Mouse (Mus musculus): Measurements from ENCODE around the gene Tapbpl. TPM values are rescaled to one million over a fixed set of nuclear protein-coding genes. Genes with fewer than 3 reads are reported as not detected.
A peak's percentile ranks its signal among the peaks of the same experiment; 100 is the strongest.

The Tapbpl gene
- total and polyA plus RNA-seq, 3 experiments, result 4.1 to 7.4 (median 6.6) TPM

DNA sequence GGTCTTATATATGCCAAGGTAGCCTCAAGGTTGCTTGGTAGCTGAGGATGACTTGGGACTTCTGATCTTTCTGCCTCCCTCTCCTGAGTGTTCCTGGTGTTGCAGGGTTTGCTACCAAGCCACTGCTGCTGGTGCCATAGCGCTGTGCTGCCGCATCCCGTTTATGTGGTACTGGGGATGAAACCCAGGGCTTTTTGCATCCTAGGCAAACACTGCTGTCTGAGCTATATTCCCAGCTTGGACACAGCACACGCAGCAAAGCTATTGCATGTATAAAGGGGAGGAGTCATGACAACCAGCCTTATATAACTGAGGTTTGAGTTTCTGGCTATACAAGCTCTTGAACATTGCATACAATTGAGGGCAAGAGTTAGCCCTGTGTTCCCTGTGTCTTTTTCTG lies 5.8 kb upstream of the Tapbpl start:
- WGBS, result 80% methylated on average over 4 of the region's 4 CpGs
- Histone ChIP-seq H3K4me1 (ENCODE audit: control insufficient read depth, insufficient read depth, low read length) (peaks cover 7% of the 10 kb centered on the region), H3K79me2 (replicated peaks; ENCODE audit: control insufficient read depth, insufficient read depth, low read length) (no peaks in the 10 kb centered on the region), H3K9ac (ENCODE audit: low read depth, low read length) (no peak overlapping the region), H3K27me3 (ENCODE audit: control insufficient read depth, insufficient read depth, low read length) (no peaks in the 10 kb centered on the region), H3K27ac (no peak overlapping the region), H3K36me3 (ENCODE audit: control insufficient read depth, insufficient read depth, low read length) (no peaks in the 10 kb centered on the region), H3K4me3 (no peak overlapping the region)
- DNase-seq, result no peak
- intact Hi-C loops (cut with DNase I), result no loop called here
- TF ChIP-seq CTCF (IDR thresholded peaks at IDR 0.05) (no peak), EP300 (IDR thresholded peaks at IDR 0.05; ENCODE audit: insufficient read depth, low read depth, low read length) (no peak), POLR2A (IDR thresholded peaks at IDR 0.05; ENCODE audit: insufficient read depth, low read depth, low read length) (no peak)

DNA sequence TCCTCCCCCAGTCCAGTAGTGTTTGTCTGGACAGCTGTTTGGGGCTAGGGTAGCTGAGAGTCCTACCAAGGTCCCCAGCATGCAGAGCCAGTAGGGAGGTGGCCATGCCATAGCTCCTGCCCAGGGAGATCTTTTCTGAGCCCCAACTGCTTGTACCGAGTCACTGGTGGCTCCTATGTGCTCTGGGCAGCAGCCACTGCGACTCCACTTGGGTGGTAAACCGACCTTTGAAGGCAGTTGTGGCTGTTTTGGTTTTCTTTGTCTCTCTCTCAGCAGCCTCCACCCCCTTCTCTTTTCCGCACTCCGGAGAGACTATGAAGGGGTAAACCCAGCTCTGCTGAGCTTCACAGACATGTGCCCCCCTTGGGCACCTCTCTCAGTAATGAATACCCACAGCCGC lies 5.1 kb upstream of the Tapbpl start, which contains the start of gene Cd27:
Gene Cd27 (minus strand): TSS at position 229 of the 400 bp plus-strand sequence.
- Histone ChIP-seq H3K27me3 (ENCODE audit: control insufficient read depth, insufficient read depth, low read length) (no peaks in the 10 kb centered on the region), H3K4me3 (no peak within 1 kb of the TSS), H3K4me1 (ENCODE audit: control insufficient read depth, insufficient read depth, low read length) (peaks cover 11% of the 10 kb centered on the region), H3K36me3 (ENCODE audit: control insufficient read depth, insufficient read depth, low read length) (no peaks in the 10 kb centered on the region; the same call in 1 of the 2 replicates), H3K79me2 (replicated peaks; ENCODE audit: control insufficient read depth, insufficient read depth, low read length) (no peaks in the 10 kb centered on the region), H3K27ac (no peak within 1 kb of the TSS), H3K9ac (ENCODE audit: low read depth, low read length) (no peak within 1 kb of the TSS)
- 71% methylated on average over 6 of the region's 6 CpGs for WGBS
- no peak for DNase-seq
- TF ChIP-seq EP300 (IDR thresholded peaks at IDR 0.05; ENCODE audit: insufficient read depth, low read depth, low read length), result no peak
- TF ChIP-seq CTCF (IDR thresholded peaks at IDR 0.05), result no peak
- intact Hi-C loops (cut with DNase I), result no loop called here

DNA sequence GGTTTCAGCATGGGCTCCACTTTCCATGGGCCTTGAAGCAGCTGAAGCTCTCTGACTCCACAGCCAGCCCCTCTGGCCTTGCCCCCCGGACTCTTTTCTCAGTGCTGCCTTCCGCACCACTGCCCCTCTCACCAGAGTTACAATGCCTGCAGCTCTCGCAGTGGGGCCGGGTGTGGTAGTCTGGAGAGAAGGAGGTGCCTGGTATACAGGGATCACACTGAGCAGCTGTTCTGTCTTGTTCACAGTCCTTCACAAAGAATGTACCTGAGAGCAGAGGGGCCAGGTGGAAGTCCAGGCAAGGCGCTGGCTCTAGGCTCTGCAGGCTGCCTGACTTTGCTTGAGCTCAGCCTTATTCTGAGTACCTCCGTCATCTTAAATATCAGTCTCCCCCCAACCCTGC lies 4.7 kb upstream of the Tapbpl start:
- Histone ChIP-seq H3K36me3 (ENCODE audit: control insufficient read depth, insufficient read depth, low read length) (no peaks in the 10 kb centered on the region; the same call in 1 of the 2 replicates), H3K9ac (ENCODE audit: low read depth, low read length) (no peak overlapping the region), H3K4me1 (ENCODE audit: control insufficient read depth, insufficient read depth, low read length) (peaks cover 11% of the 10 kb centered on the region), H3K27me3 (ENCODE audit: control insufficient read depth, insufficient read depth, low read length) (no peaks in the 10 kb centered on the region), H3K4me3 (no peak overlapping the region), H3K27ac (no peak overlapping the region), H3K79me2 (replicated peaks; ENCODE audit: control insufficient read depth, insufficient read depth, low read length) (no peaks in the 10 kb centered on the region)
- intact Hi-C loops (cut with DNase I), result no loop called here
- TF ChIP-seq POLR2A (IDR thresholded peaks at IDR 0.05; ENCODE audit: insufficient read depth, low read depth, low read length) (no peak), CTCF (IDR thresholded peaks at IDR 0.05) (no peak), EP300 (IDR thresholded peaks at IDR 0.05; ENCODE audit: insufficient read depth, low read depth, low read length) (no peak)
- DNase-seq, result no peak
- WGBS, result 93% methylated on average over 6 of the region's 6 CpGs

DNA sequence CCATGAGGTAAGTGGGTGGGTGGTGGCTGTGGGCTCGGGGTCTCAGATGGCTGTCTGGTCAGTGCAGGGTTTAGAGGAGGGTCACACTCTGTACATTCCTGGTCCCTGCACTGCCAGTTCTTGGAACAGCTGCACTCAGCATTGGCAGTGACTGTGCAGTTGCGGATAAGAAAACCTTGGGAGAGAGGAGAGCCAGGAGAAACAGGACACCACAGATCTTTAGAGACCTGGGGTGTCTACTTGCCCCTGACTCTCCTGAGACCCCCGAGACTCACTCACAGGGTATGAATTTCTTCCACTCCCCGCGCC lies 2.8 kb upstream of the Tapbpl start:
- no peaks in the 10 kb centered on the region for H3K79me2 ChIP-seq (replicated peaks; ENCODE audit: control insufficient read depth, insufficient read depth, low read length)
- H3K36me3 ChIP-seq (ENCODE audit: control insufficient read depth, insufficient read depth, low read length), result no peaks in the 10 kb centered on the region; the same call in 1 of the 2 replicates
- H3K9ac ChIP-seq (ENCODE audit: low read depth, low read length), result no peak overlapping the region
- H3K4me1 ChIP-seq (ENCODE audit: control insufficient read depth, insufficient read depth, low read length), result peaks cover 11% of the 10 kb centered on the region
- peak overlapping the region; percentile 62 for H3K27ac ChIP-seq
- no peak for DNase-seq
- intact Hi-C loops (cut with DNase I), result no loop called here
- H3K4me3 ChIP-seq, result no peak overlapping the region
- WGBS, result 46% methylated on average over 5 of the region's 5 CpGs
- no peaks in the 10 kb centered on the region for H3K27me3 ChIP-seq (ENCODE audit: control insufficient read depth, insufficient read depth, low read length)
- no peak for TF ChIP-seq EP300 (IDR thresholded peaks at IDR 0.05; ENCODE audit: insufficient read depth, low read depth, low read length)
- TF ChIP-seq CTCF (IDR thresholded peaks at IDR 0.05), result no peak
- TF ChIP-seq POLR2A (IDR thresholded peaks at IDR 0.05; ENCODE audit: insufficient read depth, low read depth, low read length), result no peak

DNA sequence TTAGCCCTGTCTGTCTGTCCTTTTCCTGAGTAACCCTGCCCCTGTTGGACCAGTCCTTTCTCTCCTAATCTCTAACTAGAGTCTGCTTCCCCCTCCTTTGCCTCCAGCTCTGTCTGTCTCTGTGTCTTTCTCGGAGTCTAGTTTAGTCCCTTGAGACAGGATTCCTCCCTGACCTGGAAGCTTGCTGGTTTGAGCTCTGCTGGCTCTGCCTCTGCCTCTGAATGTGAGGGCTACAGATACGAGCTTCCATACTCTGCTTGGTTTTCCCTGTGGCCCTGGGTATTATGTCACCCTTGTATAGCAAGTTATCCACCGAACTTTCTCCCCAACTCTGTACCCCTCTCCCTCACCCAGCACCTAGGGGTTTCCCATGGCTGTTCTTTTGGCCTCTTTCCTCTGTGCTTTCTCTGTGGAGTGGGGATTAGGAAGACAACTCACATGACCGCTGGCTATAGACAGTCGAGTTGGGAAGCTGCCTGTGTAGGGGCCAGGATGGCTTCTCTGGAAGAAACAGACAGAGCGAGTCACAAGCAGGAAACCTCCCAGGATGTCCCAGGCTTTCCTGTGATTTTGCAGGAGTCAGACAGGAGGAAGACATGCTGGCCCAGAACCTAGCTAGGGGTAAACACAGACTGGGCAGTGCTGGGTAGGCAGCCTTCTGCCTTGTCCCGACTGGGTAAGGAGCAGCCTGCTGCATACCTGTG lies 2.3 kb upstream of the Tapbpl start:
- no peak overlapping the region for H3K9ac ChIP-seq (ENCODE audit: low read depth, low read length)
- no peak overlapping the region for H3K4me3 ChIP-seq
- no peaks in the 10 kb centered on the region; the same call in 1 of the 2 replicates for H3K36me3 ChIP-seq (ENCODE audit: control insufficient read depth, insufficient read depth, low read length)
- peak overlapping the region; percentile 62 for H3K27ac ChIP-seq
- intact Hi-C loops (cut with DNase I), result no loop called here
- TF ChIP-seq CTCF (IDR thresholded peaks at IDR 0.05) (no peak), POLR2A (IDR thresholded peaks at IDR 0.05; ENCODE audit: insufficient read depth, low read depth, low read length) (0 out of 2 replicates have a peak, but pooled peaks have one; percentile 17)
- WGBS, result 23% methylated on average over 7 of the region's 7 CpGs
- H3K4me1 ChIP-seq (ENCODE audit: control insufficient read depth, insufficient read depth, low read length), result peaks cover 11% of the 10 kb centered on the region
- H3K79me2 ChIP-seq (replicated peaks; ENCODE audit: control insufficient read depth, insufficient read depth, low read length), result no peaks in the 10 kb centered on the region
- H3K27me3 ChIP-seq (ENCODE audit: control insufficient read depth, insufficient read depth, low read length), result no peaks in the 10 kb centered on the region
- peak in 1 of 2 experiments; percentile 30 for DNase-seq

GRCm38 (mm10) chr6:125232516-125232915 lies 856 bp upstream of the Tapbpl start:
- Histone ChIP-seq H3K27me3 (ENCODE audit: control insufficient read depth, insufficient read depth, low read length) (no peaks in the 10 kb centered on the region), H3K36me3 (ENCODE audit: control insufficient read depth, insufficient read depth, low read length) (no peaks in the 10 kb centered on the region; the same call in 1 of the 2 replicates), H3K79me2 (replicated peaks; ENCODE audit: control insufficient read depth, insufficient read depth, low read length) (no peaks in the 10 kb centered on the region), H3K4me1 (ENCODE audit: control insufficient read depth, insufficient read depth, low read length) (peaks cover 11% of the 10 kb centered on the region), H3K9ac (ENCODE audit: low read depth, low read length) (no peak overlapping the region), H3K4me3 (no peak overlapping the region), H3K27ac (peak overlapping the region; percentile 96)
- 55% methylated on average over 6 of the region's 6 CpGs for WGBS
- DNase-seq, result no peak
- no peak for TF ChIP-seq CTCF (IDR thresholded peaks at IDR 0.05)
- no peak for TF ChIP-seq POLR2A (IDR thresholded peaks at IDR 0.05; ENCODE audit: insufficient read depth, low read depth, low read length)
- no peak for TF ChIP-seq EP300 (IDR thresholded peaks at IDR 0.05; ENCODE audit: insufficient read depth, low read depth, low read length)
- intact Hi-C loops (cut with DNase I), result no loop called here

Measured in heart, adult 2 months (tissue).